Mouse (Mus musculus) heart, adult 9 months (tissue): ENCODE measurements at regions not wholly inside any gene's neighbourhood (a gene's known extent, or its start where the extent isn't known, plus 50 kb on each side); places are given as distances from the start of the nearest gene placed in this dataset.

ENCODE experiments used
- DNase-seq, 2 experiments: peaks; one replicate each; pipeline ENCODE4 v3.0.0; 2022; ENCODE audit warnings: low spot score in 2 of 2

DNA sequence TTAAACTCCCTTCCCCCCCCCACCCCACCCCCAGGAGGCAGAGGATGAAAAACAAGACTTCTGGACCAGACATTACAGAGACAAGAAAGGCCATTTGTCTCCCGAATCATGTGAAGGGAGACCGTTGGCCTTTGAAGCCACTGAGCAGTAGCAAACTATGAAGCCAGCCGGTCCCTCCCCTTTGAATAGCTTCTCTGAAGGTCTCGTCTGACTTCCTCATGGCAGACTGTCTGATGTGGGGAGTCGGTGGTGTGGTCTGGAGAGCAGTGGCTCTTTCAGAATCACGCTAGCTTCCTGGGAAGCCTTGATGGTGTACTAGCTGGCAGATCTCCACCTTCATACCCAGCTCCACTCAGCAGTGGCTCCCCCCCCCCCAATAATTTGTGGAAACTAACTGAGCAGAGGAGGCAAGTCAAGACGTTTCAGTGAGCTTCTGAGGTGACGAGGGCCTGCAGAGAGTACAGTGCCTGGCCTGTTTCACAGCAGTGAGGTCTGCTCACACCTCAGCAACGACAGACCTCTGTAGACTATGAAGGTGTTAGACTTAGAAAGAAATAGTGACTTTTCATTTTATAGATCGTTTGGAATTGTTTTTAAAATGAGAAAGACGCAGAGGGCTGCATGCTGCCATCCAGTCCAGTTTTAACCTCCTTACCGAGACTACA, 116.9 kb upstream of the Rnaseh2b start:
- no peak for DNase-seq

DNA sequence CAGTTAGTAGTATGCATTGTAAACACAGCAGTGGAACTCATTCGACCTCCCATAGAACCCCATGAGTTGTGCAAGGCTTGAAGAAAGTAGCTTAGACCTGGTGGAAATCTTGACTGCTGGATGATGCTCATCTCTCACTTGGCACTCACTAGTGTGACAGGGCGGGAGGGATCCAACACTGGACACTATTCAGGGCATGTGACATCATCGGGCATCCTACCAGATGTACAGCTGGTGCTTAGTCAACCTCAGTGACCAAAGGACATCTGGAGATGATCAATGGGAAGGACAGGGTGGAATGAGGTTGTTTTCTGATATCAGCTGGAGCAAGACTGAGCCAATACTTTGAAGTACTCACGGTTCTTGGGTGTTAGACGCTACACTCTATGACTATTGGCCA, 114.9 kb upstream of the Rnaseh2b start:
- peak; percentile 47 to 64 for DNase-seq

DNA sequence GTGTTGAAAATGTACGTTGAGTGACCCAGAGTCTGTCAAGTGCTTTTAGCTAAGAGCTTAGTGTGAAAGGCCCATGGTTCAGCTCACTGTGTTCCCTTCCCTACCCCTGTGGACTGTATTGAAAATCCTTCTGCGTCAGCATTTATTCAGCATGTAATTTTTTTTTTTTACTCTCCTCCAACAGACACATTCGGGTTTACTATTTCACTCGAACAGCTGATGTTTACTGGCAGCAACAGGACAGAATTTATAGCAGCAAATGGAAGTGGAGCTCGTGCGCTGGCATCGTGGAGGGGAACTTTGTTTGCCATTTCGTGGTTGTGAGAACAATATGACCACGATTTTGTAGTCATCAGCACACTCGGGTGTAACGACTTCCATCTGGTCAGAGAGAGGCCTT, 105.0 kb upstream of the Rnaseh2b start:
- DNase-seq, result no peak

DNA sequence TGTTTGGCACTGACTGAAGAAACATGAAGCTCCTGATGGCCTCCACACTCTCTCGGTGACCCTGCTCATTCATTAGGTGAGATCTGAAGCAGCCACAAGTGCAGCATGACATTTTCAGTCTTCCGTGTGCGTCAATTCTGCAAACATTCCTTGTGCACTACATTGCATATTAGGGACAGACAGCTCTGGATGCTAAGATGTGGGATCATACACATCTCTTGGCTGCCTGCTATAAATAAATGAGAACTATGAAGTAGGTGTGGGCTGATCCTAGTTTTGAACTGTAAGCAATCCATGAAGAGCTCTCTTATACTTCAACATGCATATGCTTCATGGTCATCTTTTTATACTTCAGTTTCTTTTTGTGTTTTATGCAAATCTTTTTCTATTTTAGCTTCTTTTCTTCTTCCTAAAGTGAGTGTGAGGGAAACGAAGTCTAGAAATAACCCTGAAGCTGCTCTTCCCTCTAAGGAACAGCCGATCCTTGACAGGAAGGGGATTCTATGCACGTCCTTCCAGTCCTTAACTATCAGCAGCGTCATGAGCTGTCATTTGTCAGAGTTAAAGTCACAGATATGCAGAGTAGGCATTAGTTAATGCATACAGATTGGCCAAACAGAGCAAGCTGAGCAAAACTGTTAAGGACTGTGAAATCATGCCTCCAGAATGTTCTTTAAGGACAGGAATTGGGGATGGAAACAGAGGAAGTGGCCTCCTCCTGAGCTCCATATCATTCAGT, 104.1 kb upstream of the Rnaseh2b start:
- DNase-seq, result no peak

DNA sequence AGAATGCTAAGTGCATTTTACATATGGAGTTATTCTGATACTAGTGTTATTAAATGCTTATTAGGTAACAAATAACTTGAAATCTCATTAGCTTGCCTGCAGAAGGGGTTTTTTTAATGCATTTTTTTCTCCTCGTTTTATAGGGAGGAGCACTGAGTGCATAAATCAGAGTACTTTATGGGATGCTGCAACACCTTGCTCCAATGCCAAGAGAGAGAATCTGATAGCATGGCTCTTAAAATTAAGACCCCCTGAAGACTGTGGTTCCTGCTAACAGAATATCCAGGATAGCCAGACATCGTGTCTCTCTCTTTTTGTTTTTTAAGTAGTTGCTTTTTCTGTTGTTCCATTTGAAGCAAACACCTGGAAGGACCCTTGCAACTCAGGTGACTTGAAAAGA, 100.8 kb upstream of the Rnaseh2b start:
- DNase-seq, result no peak

DNA sequence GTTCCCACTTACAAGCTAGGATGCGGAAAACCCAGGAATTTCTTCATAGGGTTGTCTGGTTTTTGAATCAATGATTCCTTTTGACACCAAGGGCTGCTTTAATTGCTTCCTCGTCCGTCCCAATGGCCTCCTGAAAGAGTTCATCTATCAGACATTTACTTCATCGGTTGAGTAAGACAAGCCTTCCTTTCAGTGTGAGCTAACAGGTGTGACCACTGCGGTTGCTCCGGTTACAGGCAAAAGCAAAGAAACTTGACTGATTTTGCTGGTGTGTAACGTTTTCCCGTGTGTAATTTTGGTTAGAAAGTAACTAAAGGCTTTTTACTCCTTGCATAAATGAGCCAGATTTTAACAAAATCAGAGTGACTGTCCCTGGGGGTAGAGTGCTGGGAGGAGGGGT, 99.6 kb upstream of the Rnaseh2b start:
- DNase-seq, result no peak

DNA sequence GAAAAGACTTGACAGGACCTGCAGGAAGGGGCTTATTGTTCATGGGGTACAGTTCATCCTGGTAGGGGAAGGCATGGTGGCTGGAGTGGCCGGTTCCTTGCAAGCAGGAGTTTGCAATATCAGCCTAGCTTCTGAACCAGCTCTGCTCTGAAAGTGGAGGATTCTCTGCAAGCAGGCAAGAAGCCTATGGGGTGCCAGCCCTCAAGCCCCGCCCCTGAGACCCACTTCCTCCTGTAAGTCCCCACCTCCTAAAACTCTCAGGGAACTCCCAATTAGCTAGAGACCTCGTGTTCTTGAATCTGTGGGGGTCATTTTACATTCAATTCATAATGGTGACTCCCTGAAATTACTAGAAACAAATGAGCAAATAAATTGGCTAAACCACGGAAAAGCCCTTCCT, 99.0 kb upstream of the Rnaseh2b start:
- DNase-seq, result no peak

DNA sequence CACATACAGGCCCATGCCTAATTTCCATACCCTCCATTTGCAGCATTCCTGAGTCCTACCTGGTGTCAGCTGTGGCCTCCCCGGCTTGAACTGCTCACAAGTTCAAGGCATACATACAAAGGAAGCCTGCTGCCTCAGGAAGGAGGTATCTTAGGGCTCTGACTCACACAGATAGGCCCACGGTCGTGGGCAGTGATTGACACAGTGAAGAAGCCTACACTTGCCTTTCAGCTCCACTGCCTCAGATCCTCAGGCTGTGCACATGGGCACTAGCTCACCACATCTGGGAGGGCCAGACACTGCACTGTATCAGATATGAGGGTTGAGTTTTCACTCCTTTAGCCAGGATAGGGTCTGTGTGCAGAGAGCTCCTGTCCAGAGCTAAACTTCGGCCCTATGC, 95.6 kb upstream of the Rnaseh2b start:
- no peak for DNase-seq

DNA sequence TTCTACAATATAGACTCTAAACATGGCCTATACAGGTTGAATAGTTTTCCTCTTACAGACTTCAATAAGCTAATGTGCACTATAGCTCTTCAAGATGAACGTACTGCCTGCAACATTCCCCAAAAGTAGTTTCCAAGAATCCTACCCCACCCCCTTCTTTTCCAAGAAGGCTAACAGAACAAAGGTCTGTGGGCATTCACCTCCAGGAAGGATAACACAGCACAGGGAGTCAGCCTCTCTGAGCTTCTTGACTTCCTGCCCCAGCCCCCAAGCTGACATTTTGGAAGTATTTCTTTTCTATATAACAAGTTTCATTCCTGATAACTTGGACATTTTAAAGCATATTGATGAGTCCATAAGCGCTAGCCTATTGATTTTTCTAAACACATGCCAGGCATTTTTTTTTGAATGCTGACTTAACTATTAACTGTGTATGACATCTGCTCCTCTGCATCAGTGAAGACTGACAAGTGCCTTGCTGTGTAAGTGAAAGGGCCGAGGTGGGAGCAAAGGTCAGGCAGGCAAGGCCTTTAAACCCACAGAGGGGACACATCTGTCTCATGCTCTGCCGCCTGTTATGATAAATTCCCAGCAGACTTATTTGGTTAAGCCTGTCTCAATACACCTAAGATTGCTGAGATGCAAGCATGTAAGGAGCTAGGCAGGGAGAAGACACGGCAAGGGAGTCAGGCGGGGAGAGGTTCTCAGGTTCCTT, 93.8 kb upstream of the Rnaseh2b start:
- DNase-seq, result no peak

DNA sequence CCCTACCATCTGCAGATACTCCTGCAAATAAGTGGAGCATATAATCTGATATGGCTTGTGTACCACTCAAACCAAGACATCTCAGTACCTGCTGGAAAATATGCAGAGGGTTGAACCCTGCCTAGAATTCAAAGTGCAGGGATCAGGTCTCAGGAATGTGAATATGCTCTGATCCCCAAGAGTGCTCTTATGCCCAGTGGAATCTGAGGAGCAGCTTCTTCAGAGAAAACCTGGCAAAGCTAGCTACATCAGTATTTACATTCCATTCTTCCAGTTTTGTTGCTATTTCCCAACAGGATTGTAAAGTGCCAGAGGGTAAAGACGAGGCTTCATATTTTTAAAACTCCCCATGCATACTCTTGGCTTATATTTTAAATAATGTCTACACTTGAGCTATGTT, 77.3 kb upstream of the Rnaseh2b start:
- DNase-seq, result no peak

DNA sequence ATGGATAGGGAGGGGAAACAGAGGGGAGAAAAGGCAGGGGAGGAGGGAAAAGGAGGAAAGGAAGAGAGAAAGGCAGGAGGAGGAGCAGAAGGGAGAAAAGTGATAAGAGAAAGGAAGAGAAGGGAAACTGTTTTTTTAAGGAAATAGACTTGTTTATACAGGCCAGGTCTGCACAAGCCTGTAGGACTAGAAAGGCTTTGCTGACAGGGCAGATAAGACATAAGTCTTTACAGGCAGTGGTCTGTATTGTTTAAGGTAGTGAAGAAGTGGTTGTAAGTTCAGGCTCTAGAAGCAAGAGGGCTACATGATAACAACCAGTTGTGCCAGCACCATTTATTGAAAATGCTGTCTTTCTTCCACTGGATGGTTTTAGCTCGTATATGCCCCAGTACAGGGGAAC, 75.4 kb upstream of the Rnaseh2b start:
- DNase-seq, result no peak

DNA sequence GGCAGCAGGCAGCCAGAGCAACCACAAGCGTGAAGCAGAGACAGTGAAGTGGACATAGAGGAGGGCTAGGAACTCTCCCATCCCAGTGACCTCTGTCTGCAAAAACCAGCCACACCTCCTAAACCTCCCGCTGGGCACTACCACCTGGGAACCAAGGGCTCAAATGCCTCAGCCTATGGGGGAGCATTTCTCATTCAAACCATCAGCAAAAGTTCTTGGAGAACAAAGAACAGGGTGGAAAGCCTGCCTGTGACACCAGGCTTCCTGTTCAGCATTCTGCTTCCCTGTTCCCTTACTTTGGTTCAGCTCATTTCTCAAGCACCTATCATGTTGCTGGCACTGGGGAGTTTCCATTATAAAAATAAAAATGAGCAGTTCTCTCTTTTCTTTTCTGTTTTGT, 74.4 kb upstream of the Rnaseh2b start:
- no peak for DNase-seq

DNA sequence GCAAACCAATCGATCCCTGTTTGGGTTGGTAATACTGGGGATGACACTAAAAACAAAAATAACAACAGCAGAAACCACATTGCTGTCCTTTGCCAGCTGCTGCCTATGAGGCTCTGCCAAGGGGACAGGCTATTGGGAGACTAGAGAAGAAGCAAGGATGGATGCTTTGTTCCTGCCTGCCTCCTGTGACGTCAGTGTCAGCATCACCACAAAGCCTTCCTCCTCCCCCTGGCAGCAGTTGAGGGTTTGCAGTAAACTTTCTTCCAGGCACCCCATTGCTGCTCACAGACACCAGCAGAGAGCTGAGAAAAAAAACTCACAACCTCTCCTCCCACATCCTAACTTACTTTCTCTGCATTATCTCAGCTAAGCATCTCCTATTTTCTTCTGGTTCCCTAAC, 73.7 kb upstream of the Rnaseh2b start:
- no peak for DNase-seq

DNA sequence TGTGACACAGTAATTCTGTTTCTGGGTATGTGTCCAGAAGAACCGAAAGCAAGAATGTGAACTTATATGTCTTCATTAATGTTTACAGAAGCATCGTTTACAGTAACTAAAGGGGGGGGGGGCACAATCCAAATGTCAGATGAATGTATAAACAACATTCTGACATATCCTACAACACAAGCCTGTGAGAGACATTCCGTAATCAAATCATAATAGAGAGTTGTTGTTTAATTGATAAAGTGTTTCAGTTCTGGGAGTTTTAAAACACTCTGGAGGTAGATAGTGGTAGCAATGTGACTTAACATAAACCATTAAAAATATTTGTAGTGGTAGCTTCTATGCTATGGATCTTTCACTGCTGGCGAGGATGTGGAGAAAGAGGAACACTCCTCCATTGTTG, 71.6 kb upstream of the Rnaseh2b start:
- no peak for DNase-seq
